Mouse (Mus musculus) ES-CJ7 (cell line): ENCODE measurements around the gene Il9.

Source experiments
- DNase-seq: peaks from one replicate; pipeline ENCODE4 v3.0.0; 2011; ENCODE audit warnings: low read depth, low spot score

Gene Il9

GRCm38 (mm10) chr13:56471951-56472350 lies 10.1 kb downstream of the Il9 start:
- no peak for DNase-seq

GRCm38 (mm10) chr13:56471211-56471610 lies 10.8 kb downstream of the Il9 start:
- DNase-seq = no peak

GRCm38 (mm10) chr13:56468536-56468935 lies 13.5 kb downstream of the Il9 start:
- DNase-seq = no peak

- no peak for DNase-seq
Measured at GRCm38 (mm10) chr13:56467786-56468185, 14.3 kb downstream of the Il9 start.

- no peak for DNase-seq
Measured at GRCm38 (mm10) chr13:56463750-56464149, 18.3 kb downstream of the Il9 start.

GRCm38 (mm10) chr13:56463261-56463660 lies 18.8 kb downstream of the Il9 start:
- no peak for DNase-seq

- DNase-seq = no peak
Measured at GRCm38 (mm10) chr13:56462791-56463190, 19.3 kb downstream of the Il9 start.

GRCm38 (mm10) chr13:56461460-56461859 lies 20.6 kb downstream of the Il9 start:
- DNase-seq = no peak

- no peak for DNase-seq
Measured at GRCm38 (mm10) chr13:56458001-56458400, 24.0 kb downstream of the Il9 start.

- DNase-seq = no peak
Measured at GRCm38 (mm10) chr13:56450035-56450434, 32.0 kb downstream of the Il9 start.

GRCm38 (mm10) chr13:56449239-56450030 lies 32.6 kb downstream of the Il9 start:
- DNase-seq = no peak

GRCm38 (mm10) chr13:56444996-56445395 lies 37.0 kb downstream of the Il9 start:
- no peak for DNase-seq

- no peak for DNase-seq
Measured at GRCm38 (mm10) chr13:56444112-56444511, 37.9 kb downstream of the Il9 start.

- DNase-seq = no peak
Measured at GRCm38 (mm10) chr13:56443411-56443810, 38.6 kb downstream of the Il9 start.

- peak; percentile 42 for DNase-seq
Measured at GRCm38 (mm10) chr13:56438211-56439075, 43.6 kb downstream of the Il9 start, which contains the start of gene Slc25a48. Gene Slc25a48 (plus strand): TSS chr13:56438355.

GRCm38 (mm10) chr13:56435615-56436287 lies 46.3 kb downstream of the Il9 start:
- no peak for DNase-seq

- DNase-seq = no peak
Measured at GRCm38 (mm10) chr13:56434311-56434751, 47.7 kb downstream of the Il9 start.

GRCm38 (mm10) chr13:56433466-56433865 lies 48.6 kb downstream of the Il9 start:
- peak; percentile 83 for DNase-seq

- DNase-seq = no peak
Measured at GRCm38 (mm10) chr13:56432496-56432895, 49.5 kb downstream of the Il9 start.
